Mouse (Mus musculus): ENCODE results near the gene Cyb561d1. TPM values are rescaled to one million over a fixed set of nuclear protein-coding genes. Genes with fewer than 3 reads are reported as not detected.

Gene Cyb561d1
- polyA plus RNA-seq, 1 experiment from 2014 or later = 3.0 TPM

DNA sequence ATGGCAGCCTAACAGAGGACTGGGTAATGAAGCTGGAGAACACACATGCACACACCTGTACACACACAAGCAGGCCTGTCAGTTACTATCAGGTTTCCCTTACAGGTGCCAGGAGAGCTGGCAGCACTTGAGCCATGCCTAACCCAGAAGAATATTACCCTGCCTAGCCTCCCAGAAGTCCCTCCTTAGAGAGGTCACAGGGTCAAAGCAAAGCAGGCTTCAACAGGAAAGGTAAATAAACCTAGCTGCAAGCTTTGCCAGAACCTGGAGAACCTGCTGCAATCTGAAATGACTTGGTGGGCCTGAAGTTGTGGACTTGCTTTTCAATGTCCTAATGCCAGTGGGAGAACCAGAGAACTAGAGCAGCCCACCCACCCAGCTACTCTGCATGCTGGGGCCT lies 1.5 kb upstream of the Cyb561d1 start:
- no peak overlapping the region for H3K27ac ChIP-seq (replicated peaks)

DNA sequence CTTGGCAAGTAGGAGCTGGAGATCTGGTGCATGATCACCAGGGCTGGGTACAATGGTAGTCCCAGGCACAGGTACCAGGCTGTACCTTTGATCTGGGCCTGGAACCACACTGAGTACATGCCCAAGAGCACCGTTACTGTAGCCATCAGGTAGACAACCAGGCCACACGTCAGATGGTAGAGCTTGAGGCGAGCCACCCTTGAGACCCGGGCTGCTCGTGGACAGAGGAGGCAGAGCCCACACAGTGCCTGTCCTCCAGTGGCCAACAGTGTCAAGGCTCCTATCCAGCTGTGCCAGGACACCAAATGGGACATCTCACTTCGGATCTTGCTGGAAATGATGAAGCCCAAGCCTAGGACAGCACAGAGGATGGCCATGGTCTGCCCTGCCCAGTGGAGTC lies 1.8 kb downstream of the Cyb561d1 start:
- Histone ChIP-seq H3K9ac (no peak overlapping the region), H3K36me3 (peaks cover 19% of the 10 kb centered on the region), H3K27me3 (no peaks in the 10 kb centered on the region), H3K9me3 (replicated peaks) (no peaks in the 10 kb centered on the region), H3K4me3 (replicated peaks) (no peak overlapping the region), H3K4me1 (peaks cover 32% of the 10 kb centered on the region), H3K27ac (replicated peaks) (no peak overlapping the region), H3K4me2 (replicated peaks) (no peak overlapping the region)
- no peak for ATAC-seq (ENCODE audit: insufficient number of reproducible peaks, low FRiP score, low TSS enrichment, low read depth)
- WGBS = 93% methylated on average over 6 of the region's 6 CpGs

More for the DNA sequence above, 1.5 kb upstream of the Cyb561d1 start:
- Histone ChIP-seq H3K4me3 (replicated peaks) (no peak overlapping the region), H3K9ac (no peak overlapping the region), H3K9me3 (replicated peaks) (no peaks in the 10 kb centered on the region), H3K27me3 (no peaks in the 10 kb centered on the region), H3K4me2 (replicated peaks) (no peak overlapping the region), H3K36me3 (peaks cover 47% of the 10 kb centered on the region), H3K4me1 (peaks cover 26% of the 10 kb centered on the region)
- ATAC-seq (ENCODE audit: insufficient number of reproducible peaks, low FRiP score, low TSS enrichment, low read depth) = no peak

DNA sequence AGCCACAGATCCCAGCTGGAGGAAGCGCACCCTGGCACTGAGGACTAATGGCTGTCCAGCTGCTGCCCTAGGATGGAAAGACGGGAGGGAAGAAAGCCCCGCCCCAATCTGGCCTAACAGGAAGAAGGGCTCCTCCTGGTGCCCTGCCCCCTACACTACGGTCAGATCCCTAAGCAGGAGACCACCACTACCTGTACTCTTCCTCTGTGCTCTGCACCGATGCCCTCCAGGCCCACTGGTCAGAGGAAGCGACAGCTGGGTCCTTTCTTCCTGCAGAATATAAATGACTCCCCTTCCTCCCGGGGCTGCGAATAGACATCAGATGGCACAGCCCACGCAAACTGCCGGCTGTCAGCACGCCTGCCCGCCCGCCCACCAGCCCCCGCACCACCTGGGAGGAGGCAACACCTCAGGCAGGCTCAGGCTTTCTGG lies 3.9 kb downstream of the Cyb561d1 start:
- Histone ChIP-seq H3K4me1 (peaks cover 32% of the 10 kb centered on the region), H3K4me3 (replicated peaks) (no peak overlapping the region), H3K9me3 (replicated peaks) (no peaks in the 10 kb centered on the region), H3K36me3 (no peaks in the 10 kb centered on the region; the same call in 1 of the 2 replicates), H3K27ac (replicated peaks) (no peak overlapping the region), H3K27me3 (no peaks in the 10 kb centered on the region), H3K9ac (no peak overlapping the region), H3K4me2 (replicated peaks) (0 out of 2 replicates have a peak overlapping the region, but pooled peaks have one; percentile 4)
- no peak for ATAC-seq (ENCODE audit: insufficient number of reproducible peaks, low FRiP score, low TSS enrichment, low read depth)
- WGBS = 26% methylated on average over 14 of the region's 14 CpGs

DNA sequence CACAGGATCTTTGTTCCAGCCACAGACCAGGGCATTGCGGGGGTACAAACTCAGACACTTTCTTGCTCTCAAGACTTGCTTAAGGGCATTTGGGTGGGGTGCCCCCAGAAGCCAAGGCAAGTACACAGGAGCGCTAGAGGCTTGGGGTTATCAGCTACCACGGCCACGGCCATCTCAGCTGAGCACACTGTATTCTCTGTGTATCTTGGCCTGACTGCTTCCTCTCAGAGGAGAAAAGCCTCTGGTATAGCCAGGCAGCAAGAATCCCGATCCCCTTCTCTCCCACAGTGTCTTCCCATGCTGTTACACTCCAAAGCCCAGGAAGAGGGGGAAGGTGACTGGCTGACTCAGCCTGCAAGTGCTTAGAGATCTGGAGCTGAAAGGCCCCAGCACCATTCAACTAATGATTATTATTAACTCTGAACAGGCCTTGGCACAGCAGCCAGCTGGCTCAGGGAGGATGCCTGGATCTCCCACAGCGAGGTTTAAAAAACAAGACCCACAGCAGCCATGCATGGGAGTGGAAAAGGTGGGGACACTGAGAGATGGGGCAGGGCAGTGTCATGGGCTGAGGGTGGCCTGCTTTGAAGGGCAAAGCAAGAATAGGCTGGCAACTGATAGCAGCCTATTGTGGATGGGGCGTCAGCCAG lies 4.9 kb downstream of the Cyb561d1 start:
- no peaks in the 10 kb centered on the region for H3K27me3 ChIP-seq
- no peak overlapping the region; the same call in 1 of the 2 replicates for H3K9ac ChIP-seq
- ATAC-seq (ENCODE audit: insufficient number of reproducible peaks, low FRiP score, low TSS enrichment, low read depth) = no peak
- no peaks in the 10 kb centered on the region for H3K9me3 ChIP-seq (replicated peaks)
- no peaks in the 10 kb centered on the region for H3K36me3 ChIP-seq
- H3K4me3 ChIP-seq (replicated peaks) = no peak overlapping the region
- no peak overlapping the region for H3K4me2 ChIP-seq (replicated peaks)
- H3K27ac ChIP-seq (replicated peaks) = peak overlapping the region; percentile 22
- H3K4me1 ChIP-seq = peaks cover 23% of the 10 kb centered on the region
- 60% methylated on average over 7 of the region's 7 CpGs for WGBS

DNA sequence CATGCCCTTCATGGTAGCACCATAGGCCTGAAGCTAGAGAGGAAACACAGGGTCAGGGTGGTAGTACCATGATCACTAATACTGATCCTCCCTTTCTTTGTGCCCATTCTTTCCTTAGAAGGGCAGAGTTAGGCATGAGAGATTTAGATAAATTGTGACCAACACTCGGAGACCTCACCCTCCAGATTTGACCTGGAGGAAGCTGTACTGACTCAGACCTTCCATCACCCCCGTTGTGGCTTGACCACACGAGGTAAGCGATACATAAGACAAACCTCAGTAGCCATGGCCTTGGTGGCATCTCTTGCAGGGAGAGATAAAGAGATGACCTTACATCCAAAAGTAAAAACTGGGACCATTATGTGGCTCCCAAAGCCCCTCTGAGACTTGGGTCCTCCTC lies 5.7 kb downstream of the Cyb561d1 start:
- H3K9me3 ChIP-seq (replicated peaks) = no peaks in the 10 kb centered on the region
- peaks cover 25% of the 10 kb centered on the region for H3K4me1 ChIP-seq
- H3K9ac ChIP-seq = no peak overlapping the region
- H3K27me3 ChIP-seq = no peaks in the 10 kb centered on the region
- no peak overlapping the region for H3K27ac ChIP-seq (replicated peaks)
- no peak overlapping the region for H3K4me2 ChIP-seq (replicated peaks)
- no peak for ATAC-seq (ENCODE audit: insufficient number of reproducible peaks, low FRiP score, low TSS enrichment, low read depth)
- H3K36me3 ChIP-seq = no peaks in the 10 kb centered on the region
- no peak overlapping the region for H3K4me3 ChIP-seq (replicated peaks)
- 84% methylated on average over 4 of the region's 4 CpGs for WGBS

DNA sequence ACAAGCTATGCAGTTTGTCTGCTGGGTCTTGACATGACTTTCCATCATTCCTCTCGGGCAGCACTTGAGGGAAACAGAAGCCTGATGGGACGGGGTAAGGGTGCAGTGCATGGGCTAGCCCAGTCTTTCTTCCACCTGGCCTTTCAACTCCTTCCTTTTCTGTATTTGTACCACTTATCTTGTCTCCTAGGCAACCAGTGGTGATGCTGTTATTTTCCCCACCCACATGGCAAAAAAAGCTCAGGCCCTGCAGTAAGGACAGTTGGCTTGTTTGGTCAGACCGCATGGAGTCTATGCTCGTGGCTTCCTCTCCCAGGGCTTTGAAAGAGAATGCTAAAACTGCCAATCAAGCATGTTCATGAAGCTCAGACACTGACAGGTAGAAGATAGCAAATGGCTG lies 7.3 kb downstream of the Cyb561d1 start:
- Histone ChIP-seq H3K9me3 (replicated peaks) (no peaks in the 10 kb centered on the region), H3K9ac (no peak overlapping the region), H3K27ac (replicated peaks) (no peak overlapping the region; the same call in 1 of the 2 replicates), H3K36me3 (no peaks in the 10 kb centered on the region), H3K27me3 (no peaks in the 10 kb centered on the region), H3K4me3 (replicated peaks) (no peak overlapping the region), H3K4me1 (peaks cover 29% of the 10 kb centered on the region), H3K4me2 (replicated peaks) (no peak overlapping the region)
- WGBS = 71% methylated on average over 4 of the region's 4 CpGs
- ATAC-seq (ENCODE audit: insufficient number of reproducible peaks, low FRiP score, low TSS enrichment, low read depth) = no peak

DNA sequence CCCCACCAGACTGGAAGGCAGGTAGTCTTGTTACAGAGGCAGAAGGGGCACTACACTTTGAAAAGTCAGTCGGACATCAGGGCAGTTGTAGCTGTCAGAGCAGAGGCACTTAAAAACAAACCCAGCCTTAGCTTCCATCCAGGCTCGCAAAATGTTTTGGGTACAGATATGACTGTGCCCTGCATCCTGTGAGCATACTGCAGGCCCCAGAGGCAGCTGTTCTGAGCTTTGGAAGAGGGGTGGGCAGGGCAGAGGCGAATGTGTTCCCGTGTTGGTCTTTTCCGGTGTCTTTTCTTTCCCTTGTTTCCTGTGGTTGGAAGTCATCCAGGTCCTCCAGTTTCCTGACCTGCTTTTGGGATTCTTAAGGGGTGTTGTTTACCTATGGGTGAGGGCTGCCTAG lies 11.1 kb downstream of the Cyb561d1 start:
- 46% methylated on average over 5 of the region's 5 CpGs for WGBS
- no peaks in the 10 kb centered on the region for H3K9me3 ChIP-seq (replicated peaks)
- H3K9ac ChIP-seq = no peak overlapping the region
- no peak overlapping the region for H3K4me2 ChIP-seq (replicated peaks)
- H3K27ac ChIP-seq (replicated peaks) = no peak overlapping the region
- ATAC-seq (ENCODE audit: insufficient number of reproducible peaks, low FRiP score, low TSS enrichment, low read depth) = no peak
- peaks cover 25% of the 10 kb centered on the region for H3K4me1 ChIP-seq
- peaks cover 6% of the 10 kb centered on the region; the same call in 1 of the 2 replicates for H3K27me3 ChIP-seq
- H3K36me3 ChIP-seq = 0 out of 2 replicates have a peak, but pooled peaks cover 3% of the 10 kb centered on the region
- no peak overlapping the region for H3K4me3 ChIP-seq (replicated peaks)

DNA sequence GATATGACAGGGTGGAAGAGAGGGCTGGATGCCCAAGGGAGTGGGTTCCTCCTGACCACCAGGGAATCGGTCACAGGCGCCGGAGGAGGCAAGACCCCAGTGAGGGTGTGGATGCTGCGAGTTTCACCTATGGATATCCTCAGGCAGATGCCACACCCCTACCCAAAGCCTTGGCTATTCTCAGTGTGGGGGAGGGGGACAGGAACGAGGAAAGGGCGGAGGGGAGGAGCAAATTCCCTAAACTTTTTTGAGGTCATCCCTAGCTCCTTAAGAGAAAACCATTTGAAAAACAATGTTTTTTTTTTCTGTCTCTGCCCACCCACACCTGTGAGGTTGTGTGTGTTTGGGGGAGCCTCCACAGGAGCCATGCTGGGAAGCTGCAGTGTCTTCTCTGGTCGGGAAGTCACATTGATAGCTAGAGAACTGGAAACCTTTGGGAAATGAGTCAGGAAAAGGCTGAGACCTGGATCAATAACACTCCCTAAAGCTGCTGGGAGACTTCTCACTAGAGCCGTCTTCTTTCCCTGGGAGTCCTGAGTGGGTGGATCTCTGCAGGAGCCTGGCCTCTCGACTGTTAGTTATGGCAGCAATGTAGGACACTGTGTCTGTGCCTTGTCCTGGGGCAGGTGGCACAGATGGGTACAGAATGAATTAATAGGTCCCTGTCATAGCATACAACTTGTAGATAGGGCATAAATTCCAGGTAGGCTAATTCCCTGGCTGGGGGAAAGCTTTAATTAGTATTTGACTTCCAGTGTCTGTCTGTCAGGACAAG lies 12.1 kb downstream of the Cyb561d1 start:
- 0 out of 2 replicates have a peak, but pooled peaks cover 3% of the 10 kb centered on the region for H3K36me3 ChIP-seq
- peaks cover 25% of the 10 kb centered on the region for H3K4me1 ChIP-seq
- H3K27ac ChIP-seq (replicated peaks) = no peak overlapping the region
- no peaks in the 10 kb centered on the region for H3K9me3 ChIP-seq (replicated peaks)
- H3K4me3 ChIP-seq (replicated peaks) = no peak overlapping the region
- 71% methylated on average over 8 of the region's 9 CpGs for WGBS
- no peak overlapping the region for H3K4me2 ChIP-seq (replicated peaks)
- peaks cover 6% of the 10 kb centered on the region; the same call in 1 of the 2 replicates for H3K27me3 ChIP-seq
- no peak for ATAC-seq (ENCODE audit: insufficient number of reproducible peaks, low FRiP score, low TSS enrichment, low read depth)
- no peak overlapping the region for H3K9ac ChIP-seq

DNA sequence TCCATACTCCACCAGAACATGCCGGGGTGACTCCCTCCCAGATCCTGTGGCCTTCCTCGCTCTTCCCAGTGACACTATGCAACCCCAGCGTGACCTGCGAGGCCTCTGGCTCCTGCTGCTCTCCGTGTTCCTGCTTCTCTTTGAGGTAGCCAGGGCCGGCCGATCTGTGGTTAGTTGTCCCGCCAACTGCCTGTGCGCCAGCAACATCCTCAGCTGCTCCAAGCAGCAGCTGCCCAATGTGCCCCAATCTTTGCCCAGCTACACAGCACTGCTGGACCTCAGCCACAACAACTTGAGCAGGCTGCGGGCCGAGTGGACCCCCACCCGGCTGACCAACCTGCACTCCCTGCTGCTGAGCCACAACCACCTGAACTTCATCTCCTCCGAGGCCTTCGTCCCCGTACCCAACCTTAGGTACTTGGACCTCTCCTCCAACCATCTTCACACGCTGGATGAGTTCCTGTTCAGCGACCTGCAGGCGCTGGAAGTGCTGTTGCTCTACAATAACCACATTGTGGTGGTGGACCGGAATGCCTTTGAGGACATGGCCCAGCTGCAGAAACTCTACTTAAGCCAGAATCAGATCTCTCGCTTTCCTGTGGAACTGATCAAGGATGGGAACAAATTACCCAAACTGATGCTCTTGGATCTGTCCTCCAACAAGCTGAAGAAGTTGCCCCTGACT lies 13.8 kb downstream of the Cyb561d1 start:
- H3K4me1 ChIP-seq = peaks cover 25% of the 10 kb centered on the region
- ATAC-seq (ENCODE audit: insufficient number of reproducible peaks, low FRiP score, low TSS enrichment, low read depth) = no peak
- no peak overlapping the region for H3K9ac ChIP-seq
- no peak overlapping the region for H3K27ac ChIP-seq (replicated peaks)
- H3K4me3 ChIP-seq (replicated peaks) = peak overlapping the region; percentile 73
- peak overlapping the region; percentile 90 for H3K4me2 ChIP-seq (replicated peaks)
- no peaks in the 10 kb centered on the region for H3K9me3 ChIP-seq (replicated peaks)
- WGBS = 64% methylated on average over 20 of the region's 20 CpGs
- 0 out of 2 replicates have a peak, but pooled peaks cover 3% of the 10 kb centered on the region for H3K36me3 ChIP-seq
- H3K27me3 ChIP-seq = peaks cover 6% of the 10 kb centered on the region; the same call in 1 of the 2 replicates

DNA sequence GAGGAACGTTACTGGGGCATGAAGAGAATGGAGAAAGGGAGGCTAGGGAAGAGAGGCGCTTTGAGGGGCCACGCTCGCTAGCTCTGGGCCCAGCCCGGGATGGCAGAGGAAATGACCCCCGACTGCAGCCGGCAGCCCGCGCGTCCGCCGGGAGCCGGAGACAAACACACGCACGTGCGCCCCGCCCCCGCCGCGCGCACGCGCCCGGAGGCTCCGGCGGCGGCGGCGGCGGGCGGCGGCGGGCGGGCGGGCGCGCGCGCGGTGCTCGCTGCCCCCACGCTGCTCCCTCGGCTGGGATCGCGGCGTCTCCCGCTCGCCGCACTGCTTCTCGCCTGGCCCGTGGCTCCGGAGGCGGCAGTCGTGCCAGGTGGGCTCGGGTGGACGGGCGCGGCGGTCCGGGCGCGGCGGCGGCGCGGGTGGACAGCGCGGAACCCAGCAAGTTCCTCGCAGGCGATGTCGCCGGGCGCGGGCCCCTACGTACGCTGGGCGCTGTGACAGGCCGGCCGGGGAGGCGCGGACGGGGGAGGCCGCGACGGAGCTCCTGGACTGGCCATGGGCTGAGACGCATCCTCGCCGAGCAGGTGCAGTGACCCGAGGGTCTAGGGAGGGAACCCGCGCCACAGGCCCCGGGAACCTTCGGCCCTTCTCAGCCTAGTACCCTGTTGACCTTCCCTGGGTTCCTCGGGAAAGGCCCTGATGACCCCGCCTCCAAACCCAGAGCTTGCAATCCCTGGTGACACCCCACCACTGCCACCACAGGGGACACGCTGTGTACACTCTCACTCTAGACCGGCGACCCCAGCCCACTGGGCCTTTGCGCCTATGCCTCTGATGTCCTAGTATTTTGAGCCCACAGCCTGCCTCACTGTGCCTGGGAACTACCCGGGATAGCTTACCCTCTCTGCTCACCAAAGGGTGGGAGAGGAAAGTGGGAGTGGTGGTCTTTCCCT lies 14.6 kb downstream of the Cyb561d1 start, which contains the start of gene Amigo1:
Gene Amigo1 (plus strand): TSS at position 238 of the 950 bp plus-strand sequence.
- Histone ChIP-seq H3K4me1 (peaks cover 25% of the 10 kb centered on the region), H3K36me3 (0 out of 2 replicates have a peak, but pooled peaks cover 3% of the 10 kb centered on the region), H3K27ac (replicated peaks) (no peak within 1 kb of the TSS), H3K9ac (peak within 1 kb of the TSS; percentile 70), H3K4me3 (replicated peaks) (peak within 1 kb of the TSS; percentile 73), H3K9me3 (replicated peaks) (no peaks in the 10 kb centered on the region), H3K27me3 (peaks cover 6% of the 10 kb centered on the region; the same call in 1 of the 2 replicates), H3K4me2 (replicated peaks) (peak within 1 kb of the TSS; percentile 90)
- WGBS = 1% methylated on average over 84 of the region's 100 CpGs
- ATAC-seq (ENCODE audit: insufficient number of reproducible peaks, low FRiP score, low TSS enrichment, low read depth) = 0 out of 2 replicates have a peak, but pooled peaks have one; percentile 36

Measured in embryonic facial prominence, embryonic 15.5 days (tissue).